Mouse (Mus musculus): ENCODE results near the gene Slc35d2. TPM values are rescaled to one million over a fixed set of nuclear protein-coding genes. Genes with fewer than 3 reads are reported as not detected.

Slc35d2 gene
- 1.3 and 1.9 TPM in 2 replicates for polyA plus RNA-seq (2016; fragmentation: Nextera tagmentation; extraction: Ambion mirVana)

DNA sequence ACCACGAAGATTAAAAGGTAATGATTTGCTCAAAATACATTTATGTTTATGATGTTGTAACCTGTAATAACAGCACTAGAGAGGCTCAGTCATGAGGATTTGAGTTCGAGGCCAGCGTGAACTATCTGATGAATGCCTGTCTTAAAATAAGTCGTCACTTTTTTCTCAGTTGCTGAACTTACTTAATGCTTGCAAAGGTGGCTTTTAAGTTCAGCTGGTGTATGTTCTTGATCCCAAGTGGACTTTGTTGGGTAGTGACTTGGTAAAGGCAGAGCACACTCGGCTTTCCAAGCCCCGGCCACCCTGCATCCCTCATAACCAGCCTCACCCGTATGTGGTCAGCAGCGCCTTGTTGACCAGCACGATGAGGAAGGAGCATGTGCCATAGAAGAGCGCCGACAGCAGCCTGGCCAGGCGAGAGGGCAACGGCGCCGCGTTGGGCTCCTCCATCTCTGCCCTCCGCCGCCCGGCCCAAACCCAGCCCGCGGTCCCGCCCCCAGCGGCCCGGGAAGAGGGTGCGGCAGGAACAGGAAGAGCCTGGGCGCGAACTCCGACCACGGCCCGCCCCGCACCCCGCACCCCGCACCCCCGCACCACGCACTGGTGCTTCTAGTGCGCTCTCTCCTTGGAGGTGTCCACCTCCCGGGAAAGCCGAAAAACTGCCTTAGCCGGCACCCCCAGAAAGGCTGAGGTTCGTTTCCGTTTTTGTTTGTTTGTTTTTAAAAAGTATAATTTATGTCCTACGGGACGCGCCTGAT is at the start of gene Slc35d2:
Gene Slc35d2 (minus strand): TSS at position 511 of the 758 bp plus-strand sequence.
- Histone ChIP-seq H3K27me3 (0 out of 2 replicates have a peak, but pooled peaks cover 3% of the 10 kb centered on the region), H3K27ac (no peak within 1 kb of the TSS), H3K9me3 (no peaks in the 10 kb centered on the region), H3K4me3 (replicated peaks) (peak within 1 kb of the TSS; percentile 49), H3K4me2 (peak within 1 kb of the TSS; percentile 72), H3K4me1 (peaks cover 6% of the 10 kb centered on the region; the same call in 1 of the 2 replicates), H3K36me3 (replicated peaks) (peaks cover 13% of the 10 kb centered on the region), H3K9ac (peak within 1 kb of the TSS; percentile 54)
- ATAC-seq (ENCODE audit: low FRiP score) = peak; percentile 68
- 11% methylated on average over 42 of the region's 44 CpGs for WGBS

DNA sequence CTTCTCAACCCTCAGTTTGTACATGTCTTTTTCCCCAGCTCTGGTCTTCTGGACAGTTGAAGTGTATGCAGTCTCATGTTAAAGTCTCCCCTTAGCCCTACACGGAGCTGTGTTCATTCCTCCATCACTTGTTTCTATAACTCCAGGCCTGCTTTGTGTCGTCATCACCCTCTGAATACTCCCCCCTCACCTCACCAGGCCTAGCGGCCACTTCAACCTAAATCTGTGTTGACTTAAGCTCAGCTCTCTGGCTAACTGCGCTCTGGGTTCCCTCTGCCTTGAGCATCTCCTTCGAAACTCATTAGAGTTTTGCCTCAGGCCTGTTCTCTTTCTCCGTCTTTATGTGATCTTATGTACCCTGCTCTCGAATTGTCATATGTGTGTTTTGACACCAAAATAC is 48.8 kb upstream of the Slc35d2 start:
- no peaks in the 10 kb centered on the region for H3K9me3 ChIP-seq
- H3K9ac ChIP-seq = no peak overlapping the region
- no peak overlapping the region for H3K4me3 ChIP-seq (replicated peaks)
- 80% methylated on average over 7 of the region's 7 CpGs for WGBS
- peaks cover 6% of the 10 kb centered on the region for H3K36me3 ChIP-seq (replicated peaks)
- ATAC-seq (ENCODE audit: low FRiP score) = no peak
- H3K27ac ChIP-seq = no peak overlapping the region
- peaks cover 10% of the 10 kb centered on the region for H3K4me1 ChIP-seq
- H3K27me3 ChIP-seq = no peaks in the 10 kb centered on the region
- H3K4me2 ChIP-seq = no peak overlapping the region

DNA sequence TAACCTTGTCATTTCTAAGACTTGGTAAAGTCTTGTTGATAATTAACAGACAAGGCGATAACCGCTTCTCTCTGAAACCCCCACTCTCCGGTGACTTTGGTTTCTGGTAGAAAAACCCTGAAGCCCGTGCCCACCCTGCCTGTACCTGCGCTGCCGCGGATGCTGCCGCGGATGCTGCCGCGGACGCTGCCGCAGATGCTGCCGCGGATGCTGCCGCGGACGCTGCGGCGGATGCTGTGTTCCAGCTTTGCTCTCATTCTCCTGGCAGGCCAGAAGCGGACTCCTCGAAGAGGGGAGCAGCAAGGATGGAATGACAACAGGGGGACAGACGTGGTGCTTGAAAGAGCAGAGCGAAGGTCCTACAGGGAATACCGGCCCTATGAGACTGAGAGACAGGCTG is 40.6 kb upstream of the Slc35d2 start:
- no peak for ATAC-seq (ENCODE audit: low FRiP score)
- Histone ChIP-seq H3K27me3 (no peaks in the 10 kb centered on the region), H3K27ac (no peak overlapping the region), H3K36me3 (replicated peaks) (peaks cover 43% of the 10 kb centered on the region), H3K9me3 (peaks cover 48% of the 10 kb centered on the region), H3K4me2 (no peak overlapping the region), H3K9ac (no peak overlapping the region), H3K4me3 (replicated peaks) (no peak overlapping the region), H3K4me1 (no peaks in the 10 kb centered on the region)
- WGBS = 98% methylated on average over 25 of the region's 25 CpGs

DNA sequence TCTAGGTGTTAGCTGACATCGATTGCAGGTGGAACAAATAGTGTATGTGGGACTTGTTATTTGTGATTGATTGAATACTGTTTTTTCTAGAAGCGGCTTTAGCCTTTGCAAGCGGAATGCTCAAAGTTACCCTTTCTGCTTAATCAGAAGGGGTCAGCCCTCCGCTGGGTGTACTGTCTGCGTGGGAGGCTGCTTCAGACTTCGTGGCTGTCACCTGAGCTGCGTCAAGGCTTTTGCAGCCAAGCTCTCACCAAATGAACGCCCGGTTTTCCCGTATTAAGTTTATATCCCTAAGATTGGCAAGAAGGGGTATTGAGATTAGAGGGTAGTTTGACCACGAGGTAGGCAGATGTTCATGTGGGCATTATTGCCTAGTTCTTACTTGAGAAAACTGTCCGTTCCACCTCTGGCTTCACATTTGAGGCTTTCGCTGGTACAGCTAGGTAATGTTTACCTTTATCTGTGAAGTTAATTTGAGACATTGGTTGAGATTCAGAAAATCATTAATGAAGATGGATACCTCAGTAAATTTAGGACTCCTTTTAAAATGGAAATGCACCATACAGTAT is 34.1 kb upstream of the Slc35d2 start:
- Histone ChIP-seq H3K4me3 (replicated peaks) (peak overlapping the region; percentile 79), H3K9me3 (peaks cover 7% of the 10 kb centered on the region), H3K9ac (peak overlapping the region; percentile 85), H3K36me3 (replicated peaks) (0 out of 2 replicates have a peak, but pooled peaks cover 3% of the 10 kb centered on the region), H3K27ac (no peak overlapping the region), H3K4me1 (peaks cover 15% of the 10 kb centered on the region), H3K27me3 (peaks cover 16% of the 10 kb centered on the region; the same call in 1 of the 2 replicates), H3K4me2 (peak overlapping the region; percentile 98)
- ATAC-seq (ENCODE audit: low FRiP score) = no peak
- WGBS = 25% methylated on average over 13 of the region's 13 CpGs

DNA sequence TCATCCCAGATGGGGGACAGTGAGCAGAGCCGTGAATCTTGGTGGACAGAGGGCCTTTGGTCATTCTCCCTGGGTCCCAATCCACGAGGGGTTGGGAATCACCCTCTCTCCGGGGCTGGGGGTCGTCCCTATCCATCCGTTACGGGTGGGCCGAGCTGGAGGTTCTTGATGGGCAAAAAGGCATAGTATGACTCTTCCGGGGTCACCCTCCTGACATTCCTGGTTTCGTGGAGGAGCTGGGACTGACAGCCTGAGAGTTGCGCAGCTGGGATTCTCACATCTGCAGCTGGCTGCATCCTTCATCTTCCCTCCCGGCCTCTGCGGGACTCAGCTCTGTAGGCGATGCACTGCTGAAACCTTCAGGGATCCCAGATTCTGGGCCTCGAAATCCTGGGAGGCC is 33.5 kb upstream of the Slc35d2 start:
- H3K27ac ChIP-seq = no peak overlapping the region
- under 1% methylated on average over 14 of the region's 14 CpGs for WGBS
- H3K9me3 ChIP-seq = peaks cover 4% of the 10 kb centered on the region; the same call in 1 of the 2 replicates
- H3K36me3 ChIP-seq (replicated peaks) = 0 out of 2 replicates have a peak, but pooled peaks cover 3% of the 10 kb centered on the region
- peak overlapping the region; percentile 85 for H3K9ac ChIP-seq
- H3K4me1 ChIP-seq = peaks cover 15% of the 10 kb centered on the region
- H3K4me3 ChIP-seq (replicated peaks) = peak overlapping the region; percentile 79
- peak overlapping the region; percentile 98 for H3K4me2 ChIP-seq
- peaks cover 16% of the 10 kb centered on the region; the same call in 1 of the 2 replicates for H3K27me3 ChIP-seq
- ATAC-seq (ENCODE audit: low FRiP score) = no peak

DNA sequence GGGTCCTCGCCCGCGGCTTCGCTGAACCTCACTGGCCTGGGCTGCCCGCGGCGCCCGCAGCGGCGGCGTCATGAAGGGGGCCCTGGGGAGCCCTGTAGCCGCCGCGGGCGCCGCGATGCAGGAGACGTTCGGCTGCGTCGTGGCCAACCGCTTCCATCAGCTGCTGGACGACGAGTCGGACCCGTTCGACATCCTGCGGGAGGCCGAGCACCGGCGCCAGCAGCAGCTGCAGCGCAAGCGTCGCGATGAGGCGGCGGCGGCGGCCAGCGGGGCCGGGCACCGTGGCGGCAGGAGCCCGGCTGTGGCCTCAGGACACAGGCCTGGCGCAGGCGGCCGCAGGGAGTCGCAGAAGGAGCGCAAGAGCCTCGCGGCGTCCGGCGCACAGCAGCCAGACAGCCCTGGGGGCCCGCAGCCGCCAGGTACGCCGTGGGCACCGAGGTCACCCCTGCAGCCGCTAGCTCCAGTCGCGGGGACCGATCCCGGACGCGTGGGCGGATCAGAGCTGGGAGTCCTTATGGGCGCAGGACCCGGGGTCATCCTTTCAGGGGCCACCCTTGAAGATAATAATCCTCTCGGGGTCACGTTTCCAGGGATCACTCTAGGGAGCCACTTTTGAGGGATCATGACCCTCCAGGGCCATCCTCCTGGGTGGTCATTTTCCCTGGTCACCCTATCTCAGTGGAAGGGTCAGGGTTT is 32.9 kb upstream of the Slc35d2 start:
- ATAC-seq (ENCODE audit: low FRiP score) = peak; percentile 80
- WGBS = 0% methylated on average over 69 of the region's 71 CpGs
- Histone ChIP-seq H3K4me1 (peaks cover 15% of the 10 kb centered on the region), H3K27ac (peak overlapping the region; percentile 78), H3K4me2 (peak overlapping the region; percentile 98), H3K27me3 (peaks cover 16% of the 10 kb centered on the region; the same call in 1 of the 2 replicates), H3K4me3 (replicated peaks) (peak overlapping the region; percentile 79), H3K9me3 (no peaks in the 10 kb centered on the region; the same call in 1 of the 2 replicates), H3K36me3 (replicated peaks) (no peaks in the 10 kb centered on the region), H3K9ac (peak overlapping the region; percentile 85)

DNA sequence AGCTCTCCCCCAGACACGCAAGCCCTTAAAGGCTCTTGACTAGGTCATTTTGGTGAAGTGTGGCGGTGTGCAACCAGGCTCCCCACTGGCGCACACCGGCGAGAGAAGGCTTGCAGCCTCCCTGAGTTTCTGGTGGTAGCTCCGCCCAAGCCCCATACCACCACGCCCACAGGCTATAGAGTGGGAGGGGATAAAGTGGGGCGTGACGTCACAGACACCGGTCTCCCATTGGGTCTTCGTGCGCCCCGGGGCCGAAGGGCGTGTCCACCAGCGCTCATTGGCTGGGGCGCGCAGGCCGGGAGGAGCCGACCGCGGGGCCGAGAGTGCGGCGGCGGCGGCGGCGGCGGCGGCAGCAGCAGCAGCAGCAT is 32.4 kb upstream of the Slc35d2 start, which contains the start of gene Habp4:
Gene Habp4 (plus strand): TSS at position 277 of the 368 bp plus-strand sequence.
- Histone ChIP-seq H3K36me3 (replicated peaks) (no peaks in the 10 kb centered on the region), H3K4me2 (peak within 1 kb of the TSS; percentile 98), H3K27me3 (peaks cover 16% of the 10 kb centered on the region; the same call in 1 of the 2 replicates), H3K27ac (peak within 1 kb of the TSS; percentile 78), H3K9me3 (no peaks in the 10 kb centered on the region; the same call in 1 of the 2 replicates), H3K9ac (peak within 1 kb of the TSS; percentile 85), H3K4me3 (replicated peaks) (peak within 1 kb of the TSS; percentile 79), H3K4me1 (peaks cover 15% of the 10 kb centered on the region)
- WGBS = under 1% methylated on average over 26 of the region's 31 CpGs
- peak; percentile 99 for ATAC-seq (ENCODE audit: low FRiP score)

DNA sequence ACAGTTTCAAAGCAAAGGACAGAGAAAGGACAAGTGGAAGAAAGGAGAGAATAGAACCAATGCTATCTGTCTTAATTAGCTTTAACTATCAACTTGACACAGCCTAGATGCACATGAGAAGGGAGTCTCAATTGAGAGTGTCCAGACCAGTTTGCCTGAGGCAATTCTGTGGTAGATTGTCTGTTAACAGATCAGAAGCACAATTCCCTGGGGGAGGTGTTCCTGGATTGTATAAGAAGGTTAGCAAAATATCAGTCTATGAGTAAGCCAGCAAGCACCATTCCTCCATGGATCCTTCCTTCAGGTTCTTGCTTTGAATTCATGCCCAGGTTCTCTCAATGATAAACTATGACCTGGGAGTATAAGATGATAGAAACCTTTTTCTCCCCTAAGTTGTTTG is 27.8 kb upstream of the Slc35d2 start:
- H3K27me3 ChIP-seq = peaks cover 6% of the 10 kb centered on the region; the same call in 1 of the 2 replicates
- ATAC-seq (ENCODE audit: low FRiP score) = no peak
- H3K36me3 ChIP-seq (replicated peaks) = no peaks in the 10 kb centered on the region
- H3K4me1 ChIP-seq = peaks cover 4% of the 10 kb centered on the region; the same call in 1 of the 2 replicates
- no peaks in the 10 kb centered on the region for H3K9me3 ChIP-seq
- no peak overlapping the region for H3K4me3 ChIP-seq (replicated peaks)
- H3K27ac ChIP-seq = no peak overlapping the region
- H3K4me2 ChIP-seq = no peak overlapping the region
- H3K9ac ChIP-seq = no peak overlapping the region

DNA sequence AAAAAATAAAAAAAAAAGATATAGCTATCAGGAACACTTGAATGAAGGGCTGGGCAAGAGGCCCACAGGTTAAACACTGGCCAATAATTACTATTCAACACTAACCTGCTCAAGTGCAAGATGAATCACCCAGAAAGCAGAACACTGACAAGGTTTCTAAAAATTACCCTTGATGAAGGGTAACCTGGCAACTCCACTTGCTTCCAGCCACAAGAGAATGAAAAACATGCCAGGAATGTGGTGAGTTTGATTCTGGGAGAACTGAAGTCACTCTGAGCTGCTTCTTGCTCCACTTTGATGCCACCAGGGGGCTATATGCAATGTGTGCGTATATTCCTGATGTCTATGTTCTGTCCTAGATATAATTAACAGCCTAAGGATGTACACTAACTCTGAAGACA is 26.0 kb upstream of the Slc35d2 start:
- no peak overlapping the region for H3K4me2 ChIP-seq
- H3K27me3 ChIP-seq = peaks cover 2% of the 10 kb centered on the region; the same call in 1 of the 2 replicates
- peaks cover 17% of the 10 kb centered on the region for H3K4me1 ChIP-seq
- no peak overlapping the region for H3K4me3 ChIP-seq (replicated peaks)
- no peak overlapping the region for H3K9ac ChIP-seq
- ATAC-seq (ENCODE audit: low FRiP score) = no peak
- no peaks in the 10 kb centered on the region for H3K36me3 ChIP-seq (replicated peaks)
- WGBS = 10% methylated on average over 1 of the region's 1 CpGs
- no peaks in the 10 kb centered on the region for H3K9me3 ChIP-seq
- H3K27ac ChIP-seq = no peak overlapping the region

DNA sequence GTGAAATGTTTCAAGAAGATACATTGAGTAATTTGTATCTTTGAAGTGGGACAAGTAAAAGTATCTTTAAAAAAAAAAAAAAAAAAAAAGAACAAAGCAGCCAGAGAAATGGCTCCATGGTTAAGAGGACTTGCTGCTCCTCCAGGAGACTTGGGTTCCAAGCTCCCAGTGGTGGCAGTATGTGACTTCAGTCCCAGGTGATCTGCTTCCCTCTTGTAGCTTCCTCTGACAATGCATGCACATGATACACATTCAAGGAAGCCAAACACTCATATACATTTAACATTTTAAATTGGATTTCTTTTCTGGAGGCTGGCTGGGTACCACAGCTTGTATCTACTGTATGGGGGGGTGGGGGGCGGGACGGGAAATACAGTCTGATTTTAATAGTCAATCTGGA is 25.5 kb upstream of the Slc35d2 start:
- peaks cover 22% of the 10 kb centered on the region for H3K4me1 ChIP-seq
- 59% methylated on average over 2 of the region's 2 CpGs for WGBS
- no peak overlapping the region for H3K4me3 ChIP-seq (replicated peaks)

DNA sequence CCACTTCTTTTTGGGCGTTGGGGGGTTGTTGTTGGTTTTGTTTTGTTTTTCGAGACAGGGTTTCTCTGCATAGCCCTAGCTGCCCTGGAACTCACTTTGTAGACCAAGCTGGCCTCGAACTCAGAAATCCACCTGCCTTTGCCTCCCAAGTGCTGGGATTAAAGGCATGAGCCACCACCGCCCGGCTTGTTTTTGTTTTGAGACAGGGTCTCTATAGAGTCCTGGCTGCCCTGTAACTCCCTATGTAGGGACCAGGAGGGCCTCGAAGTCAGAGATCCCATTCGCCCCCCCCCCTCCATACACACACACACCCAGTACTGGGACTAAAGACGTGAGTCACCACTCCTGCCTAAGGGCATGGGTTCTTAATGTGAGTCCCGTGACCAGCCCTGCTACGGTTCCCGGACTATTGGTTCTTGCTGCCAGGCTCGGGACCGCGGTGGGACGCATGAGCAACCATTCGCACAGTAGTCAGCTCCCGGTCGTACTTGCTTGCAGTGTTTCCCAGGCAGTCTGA is 24.6 kb upstream of the Slc35d2 start:
- Histone ChIP-seq H3K36me3 (replicated peaks) (no peaks in the 10 kb centered on the region), H3K27me3 (no peaks in the 10 kb centered on the region), H3K4me1 (peaks cover 23% of the 10 kb centered on the region), H3K4me3 (replicated peaks) (peak overlapping the region; percentile 95), H3K9me3 (no peaks in the 10 kb centered on the region), H3K9ac (peak overlapping the region; percentile 36), H3K4me2 (peak overlapping the region; percentile 89), H3K27ac (0 out of 2 replicates have a peak overlapping the region, but pooled peaks have one; percentile 3)
- ATAC-seq (ENCODE audit: low FRiP score) = peak; percentile 32
- 1% methylated on average over 18 of the region's 18 CpGs for WGBS

More for the DNA sequence above, 25.5 kb upstream of the Slc35d2 start:
- H3K27ac ChIP-seq = no peak overlapping the region
- H3K4me2 ChIP-seq = no peak overlapping the region
- no peaks in the 10 kb centered on the region for H3K9me3 ChIP-seq
- H3K27me3 ChIP-seq = no peaks in the 10 kb centered on the region
- no peak for ATAC-seq (ENCODE audit: low FRiP score)
- H3K36me3 ChIP-seq (replicated peaks) = no peaks in the 10 kb centered on the region
- H3K9ac ChIP-seq = no peak overlapping the region

Measured in forebrain, embryonic 12.5 days (tissue).